Mouse (Mus musculus) cerebellum, postnatal 25 days (tissue): Measurements from ENCODE around the gene Ppp2r5c.
A peak's percentile ranks its signal among the peaks of the same experiment; 100 is the strongest.

Source experiments
- DNase-seq, 2 experiments: peaks; one replicate each; pipeline ENCODE4 v3.0.0; 2021; ENCODE audit warnings: mixed read lengths in 2 of 2

Gene Ppp2r5c

DNA sequence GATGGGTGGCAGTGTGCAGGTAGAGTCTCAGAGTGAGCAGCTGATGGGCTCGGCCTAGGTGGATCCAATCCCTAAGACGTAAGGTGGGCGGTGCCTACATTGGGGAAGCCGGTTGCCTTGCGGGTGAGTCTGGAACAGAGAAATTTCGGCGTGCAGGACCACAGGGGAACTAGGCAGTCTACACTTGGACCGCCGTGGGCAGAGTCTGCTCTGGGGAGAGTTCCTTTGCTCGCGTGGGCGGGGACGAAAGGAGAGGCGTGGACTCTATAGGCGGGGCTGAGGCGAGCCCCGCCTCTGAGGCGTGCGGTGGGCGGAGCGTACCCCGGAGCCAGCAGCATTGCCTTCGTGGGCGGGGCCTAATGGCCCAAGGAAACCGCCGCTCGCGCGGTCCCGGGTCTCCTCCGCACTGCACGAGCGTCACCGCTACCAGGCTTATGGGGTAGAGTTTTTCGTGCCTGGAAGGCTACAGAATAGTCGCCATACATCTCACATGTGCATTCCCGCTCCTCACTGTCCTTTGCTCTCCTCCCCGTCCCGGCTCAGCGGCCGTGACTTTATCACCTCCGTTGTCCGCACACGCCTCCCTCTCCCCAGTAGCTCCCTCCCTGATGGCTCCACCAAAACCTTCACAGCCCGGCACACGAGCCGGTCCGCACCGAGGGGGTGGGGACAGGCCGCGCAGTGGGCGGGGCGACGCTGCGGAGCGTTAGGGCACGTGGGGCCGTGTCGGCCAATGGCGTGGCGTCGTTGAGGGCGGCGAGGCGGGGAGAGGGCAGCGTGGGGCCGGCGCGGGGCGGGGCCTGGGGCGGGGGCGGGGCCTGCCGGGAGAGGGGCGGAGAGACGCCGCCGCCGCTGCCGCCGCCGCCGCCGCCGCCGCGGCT lies at the start of gene Ppp2r5c:
Gene Ppp2r5c, plus strand, starts transcription at position 831 of the 881 bp plus-strand sequence.
- DNase-seq: peak; percentile 93 to 98

- DNase-seq: peak; percentile 78 to 87
Measured at GRCm38 (mm10) chr12:110398351-110398750, 48.6 kb upstream of the Ppp2r5c start.

DNA sequence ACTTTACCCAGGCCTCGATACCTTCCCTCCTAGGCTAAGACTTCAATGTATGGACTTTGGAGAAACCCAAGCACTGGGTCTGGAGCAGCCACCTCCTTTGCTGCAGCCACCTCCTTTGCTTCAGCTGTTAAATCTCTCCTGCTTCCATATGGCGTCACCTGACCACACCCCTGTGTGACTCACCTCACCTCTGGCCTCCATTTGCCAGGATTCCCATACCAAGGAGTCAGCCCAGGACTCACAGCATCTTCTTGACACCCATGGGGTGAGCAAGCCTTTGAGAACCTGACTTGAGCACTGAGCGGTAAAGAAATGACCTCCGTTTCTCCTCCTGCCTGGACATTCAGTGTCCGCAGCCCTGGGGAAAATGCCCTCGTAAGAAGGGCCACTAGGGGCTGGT lies 47.8 kb upstream of the Ppp2r5c start:
- DNase-seq: no peak

DNA sequence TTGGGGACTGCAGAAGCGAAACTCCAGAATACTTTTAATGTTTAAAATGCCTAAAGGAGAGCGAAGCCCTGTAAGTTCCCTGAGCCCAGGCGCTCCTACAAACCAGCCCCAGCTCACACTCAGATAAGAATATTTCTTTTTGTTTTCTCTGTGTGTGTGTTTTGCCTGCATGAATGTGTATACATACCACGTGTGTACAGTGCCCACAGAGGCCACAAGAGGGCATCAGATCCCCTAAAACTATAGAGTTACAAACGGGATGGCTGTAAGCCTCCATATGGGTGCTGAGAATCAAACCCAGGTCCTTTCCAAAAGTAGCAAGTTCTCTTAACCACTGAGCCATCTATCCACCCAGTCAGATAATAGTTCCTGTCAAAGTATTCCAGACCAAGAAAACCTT lies 46.0 kb upstream of the Ppp2r5c start:
- no peak for DNase-seq

DNA sequence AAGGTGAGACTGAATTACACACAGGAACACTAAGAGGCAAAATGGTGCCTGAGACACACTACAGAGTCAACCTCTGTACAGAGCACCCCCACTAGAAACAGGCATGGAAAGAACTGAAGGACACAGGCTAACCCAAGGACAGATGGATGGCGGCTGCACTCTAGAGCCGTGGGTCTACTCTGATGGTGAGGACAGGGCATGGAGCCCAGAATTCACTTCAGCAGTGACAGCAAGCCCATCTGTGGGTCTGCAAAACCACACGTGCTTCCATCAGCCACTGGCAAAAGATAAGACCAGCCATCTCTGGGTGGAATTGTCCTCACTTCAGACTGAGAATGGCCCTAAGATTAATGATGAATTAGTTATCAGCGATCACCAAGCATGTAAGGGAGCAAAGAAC lies 45.0 kb upstream of the Ppp2r5c start:
- no peak for DNase-seq

DNA sequence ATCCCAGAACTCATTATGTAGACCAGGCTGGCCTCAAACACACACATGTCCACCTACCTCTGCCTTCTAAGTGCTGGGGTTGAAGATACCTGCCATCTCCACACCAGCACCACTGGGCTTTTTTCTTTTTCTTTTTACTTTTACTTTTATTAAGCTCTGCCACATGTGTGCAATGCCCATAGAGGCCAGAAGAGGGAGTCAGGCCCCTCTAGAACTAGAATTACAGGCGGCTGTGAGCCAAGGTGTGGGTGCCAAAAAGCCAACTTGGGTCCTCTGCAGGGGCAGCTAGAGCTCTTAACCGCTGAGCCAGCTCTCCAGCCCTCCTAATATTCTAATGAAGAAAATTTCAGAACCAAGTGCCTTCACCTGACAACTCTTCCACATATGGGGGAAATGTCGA lies 30.7 kb upstream of the Ppp2r5c start:
- DNase-seq: peak in 1 of 2 experiments; percentile 55

DNA sequence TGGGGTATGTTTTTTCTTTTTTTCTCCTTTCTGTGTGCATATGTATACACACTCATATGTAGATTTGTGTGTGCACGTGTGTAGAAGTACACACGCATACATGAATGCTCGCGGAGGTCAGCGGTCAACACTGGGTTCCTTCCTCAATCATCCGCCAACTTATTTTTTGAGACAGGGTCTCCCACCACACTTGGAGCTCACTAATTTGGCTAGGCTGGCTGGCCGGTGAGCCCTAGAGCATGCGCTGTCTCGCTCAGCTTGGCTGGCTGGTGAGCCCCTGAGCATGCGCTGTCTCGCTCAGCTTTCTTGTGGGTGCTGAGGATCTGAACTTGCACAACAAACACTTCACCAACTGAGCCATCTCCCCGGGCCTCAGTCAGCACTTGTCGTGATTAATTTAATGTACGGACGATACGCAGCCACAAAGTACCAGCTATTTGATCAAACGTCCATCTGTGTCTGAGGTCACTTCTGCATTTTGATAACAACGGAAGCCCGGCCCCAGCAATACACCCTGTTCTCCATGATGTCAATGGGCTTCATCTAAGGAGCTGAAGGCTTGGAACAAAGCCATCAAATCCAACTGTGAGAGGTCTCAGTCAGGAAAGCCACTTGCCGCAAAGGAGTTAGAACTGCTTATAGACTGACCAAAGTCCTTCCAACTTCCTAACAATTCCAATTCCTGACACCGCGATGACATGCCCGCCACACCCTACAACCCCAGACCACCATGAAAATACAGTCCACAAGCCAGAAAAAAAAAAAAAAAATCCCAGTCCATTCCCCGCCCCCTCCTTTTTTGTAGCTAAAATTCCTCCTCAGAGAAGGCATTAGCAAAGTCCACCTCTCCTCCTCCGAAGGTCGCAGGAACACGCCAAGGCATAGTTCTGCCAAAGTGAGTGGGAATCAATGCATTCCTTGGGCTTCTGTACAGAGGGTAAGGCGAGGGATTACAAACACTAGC lies 29.6 kb upstream of the Ppp2r5c start:
- DNase-seq: peak in 1 of 2 experiments; percentile 38

DNA sequence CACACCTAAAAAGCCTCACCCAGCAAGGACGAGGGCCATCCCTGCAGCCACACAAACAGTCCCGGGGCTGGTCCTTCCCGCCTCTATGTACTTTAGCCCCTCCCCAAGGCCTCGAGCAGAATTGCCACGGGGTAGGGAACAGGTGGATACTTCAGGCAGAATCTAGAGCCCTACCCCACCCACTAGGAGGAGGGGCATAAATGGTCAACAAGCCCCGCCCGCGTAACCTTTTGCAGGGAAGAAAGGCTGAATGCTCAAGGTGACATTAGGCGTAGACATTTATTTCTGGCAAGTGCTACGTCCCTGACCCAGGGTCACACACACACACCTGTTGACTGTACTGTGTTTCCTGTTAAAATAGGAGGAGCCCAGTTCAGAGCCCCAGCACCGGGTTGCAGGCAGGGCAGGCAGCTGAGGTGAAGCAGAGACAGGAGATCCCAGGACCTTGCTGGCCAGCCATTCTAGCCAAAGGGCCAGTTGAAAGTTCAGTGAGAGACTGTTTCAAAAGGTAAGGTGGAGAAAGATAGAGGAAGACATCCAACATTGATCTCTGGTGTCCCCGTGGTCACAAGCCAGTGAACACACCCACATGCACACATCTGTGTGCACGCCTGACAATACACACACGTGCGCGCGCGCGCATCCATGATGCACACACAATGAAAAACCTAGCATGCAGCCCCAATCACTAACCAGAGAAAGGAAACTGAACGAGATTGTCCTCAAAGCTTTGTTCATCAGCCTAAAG lies 28.8 kb upstream of the Ppp2r5c start:
- DNase-seq: peak in 1 of 2 experiments; percentile 24

- peak; percentile 48 to 68 for DNase-seq
Measured at GRCm38 (mm10) chr12:110418735-110419350, 28.1 kb upstream of the Ppp2r5c start.

DNA sequence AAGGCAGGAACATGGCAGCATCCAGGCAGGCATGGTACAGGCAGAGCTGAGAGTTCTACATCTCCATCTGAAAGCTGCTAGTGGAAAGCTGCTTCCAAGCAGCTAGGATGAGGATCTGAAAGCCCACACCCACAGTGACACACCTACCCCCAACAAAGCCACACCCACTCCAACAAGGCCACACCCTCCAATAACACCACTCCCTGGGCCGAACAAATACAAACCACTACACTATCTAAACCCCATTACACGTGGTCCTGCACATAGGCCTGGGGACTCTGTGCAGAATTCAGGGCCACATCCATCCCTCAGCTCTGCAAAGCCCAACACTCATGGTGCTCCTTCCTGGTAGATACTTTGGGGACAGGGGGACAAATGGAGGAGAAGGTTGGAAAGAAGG lies 27.0 kb upstream of the Ppp2r5c start:
- DNase-seq: no peak

- no peak for DNase-seq
Measured at GRCm38 (mm10) chr12:110421361-110421760, 25.6 kb upstream of the Ppp2r5c start.

DNA sequence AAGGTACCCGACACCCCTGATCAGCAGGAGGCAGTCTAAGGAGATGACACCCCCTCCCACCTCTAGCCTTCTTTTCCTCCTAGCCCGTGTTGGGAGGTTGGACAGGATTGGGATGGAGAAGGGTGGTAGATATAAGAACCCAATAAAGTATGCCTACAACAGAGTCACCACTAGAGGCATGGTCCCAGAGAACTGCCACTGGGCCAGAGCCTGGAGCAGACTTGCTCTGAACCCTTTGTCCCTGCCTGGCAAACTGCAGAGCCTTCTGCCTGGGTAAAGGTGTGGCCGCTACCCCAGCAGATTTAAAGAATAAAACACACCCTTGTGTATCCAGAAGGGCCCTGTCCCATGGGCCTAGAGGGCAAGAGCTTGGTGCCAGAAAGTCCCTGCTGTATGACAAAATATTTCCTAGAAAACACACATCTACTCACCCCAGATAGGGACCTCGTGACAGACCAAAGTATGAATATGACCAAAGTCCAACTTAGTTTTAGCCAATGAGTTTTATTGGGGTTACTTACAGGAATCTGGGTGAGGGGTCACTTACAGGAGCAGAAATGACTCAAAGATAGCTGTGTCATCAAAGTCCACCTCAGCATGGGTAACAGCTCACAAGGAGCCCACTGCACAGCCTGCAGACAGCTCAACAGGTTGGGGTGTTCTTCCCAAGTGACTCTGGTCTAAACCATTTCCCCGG lies 22.8 kb upstream of the Ppp2r5c start:
- no peak for DNase-seq

- DNase-seq: no peak
Measured at GRCm38 (mm10) chr12:110426417-110427010, 20.4 kb upstream of the Ppp2r5c start.

- DNase-seq: no peak
Measured at GRCm38 (mm10) chr12:110429340-110429973, 17.5 kb upstream of the Ppp2r5c start.

GRCm38 (mm10) chr12:110429990-110430389 lies 16.9 kb upstream of the Ppp2r5c start:
- no peak for DNase-seq

DNA sequence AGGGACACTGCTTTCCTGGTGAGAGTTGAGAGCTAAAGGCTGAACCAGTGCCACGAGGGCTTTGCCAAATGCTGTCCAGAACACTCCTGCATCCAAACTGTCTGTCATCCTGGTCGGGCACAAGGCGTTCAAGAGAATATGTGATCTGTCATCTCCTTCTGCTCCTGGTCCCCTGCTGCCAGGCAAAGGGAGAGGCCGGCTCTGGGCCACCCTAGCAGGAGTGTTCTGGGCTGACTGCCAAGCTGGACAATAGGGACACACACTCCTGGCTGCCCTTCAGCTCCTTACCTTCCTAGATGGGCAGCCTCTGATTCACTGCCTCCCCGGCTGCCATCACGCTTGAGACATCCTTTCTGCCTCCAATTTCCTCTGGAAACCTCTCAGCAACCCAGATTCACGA lies 15.1 kb upstream of the Ppp2r5c start:
- DNase-seq: peak; percentile 91 to 92

GRCm38 (mm10) chr12:110436638-110437366 lies 10.1 kb upstream of the Ppp2r5c start:
- DNase-seq: no peak

DNA sequence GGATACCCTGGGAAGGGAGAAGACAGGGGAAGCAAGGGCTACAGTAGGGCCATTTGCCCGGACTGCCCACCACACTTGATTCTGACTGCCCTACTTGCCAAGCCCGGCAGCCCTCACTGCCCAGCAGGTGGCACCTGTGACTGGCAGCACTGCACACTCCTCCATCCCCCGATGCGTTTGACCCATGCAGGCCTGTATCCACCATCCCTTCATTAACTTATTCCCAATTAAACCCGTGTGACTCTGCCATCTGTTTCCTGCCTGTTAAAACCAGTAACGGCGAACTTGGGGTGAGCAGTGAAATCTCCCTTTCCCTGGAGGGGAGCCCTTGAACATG lies 9.6 kb upstream of the Ppp2r5c start:
- peak; percentile 71 to 78 for DNase-seq

- DNase-seq: no peak
Measured at GRCm38 (mm10) chr12:110438367-110438973, 8.4 kb upstream of the Ppp2r5c start.

DNA sequence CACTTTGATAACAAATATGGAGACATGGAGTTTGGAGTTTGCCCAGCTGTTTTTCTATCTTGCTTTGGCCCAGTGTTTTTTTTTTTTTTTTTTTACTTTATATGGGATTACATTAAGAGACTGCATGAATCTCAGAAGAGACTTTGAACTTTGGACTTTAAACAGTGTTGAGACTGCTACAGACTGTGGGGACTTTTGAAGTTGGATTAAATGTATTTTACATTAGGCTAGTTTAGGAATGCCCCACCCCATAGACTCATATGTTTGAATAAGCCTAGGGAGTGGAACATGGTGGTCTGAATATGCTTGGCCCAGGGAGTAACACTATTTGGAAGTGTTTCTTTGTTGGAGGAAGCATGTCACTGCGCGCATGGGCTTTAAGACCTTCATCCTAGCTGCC lies 4.7 kb upstream of the Ppp2r5c start:
- no peak for DNase-seq
